Mouse (Mus musculus): ENCODE data around the gene Tex26.

Gene Tex26

DNA sequence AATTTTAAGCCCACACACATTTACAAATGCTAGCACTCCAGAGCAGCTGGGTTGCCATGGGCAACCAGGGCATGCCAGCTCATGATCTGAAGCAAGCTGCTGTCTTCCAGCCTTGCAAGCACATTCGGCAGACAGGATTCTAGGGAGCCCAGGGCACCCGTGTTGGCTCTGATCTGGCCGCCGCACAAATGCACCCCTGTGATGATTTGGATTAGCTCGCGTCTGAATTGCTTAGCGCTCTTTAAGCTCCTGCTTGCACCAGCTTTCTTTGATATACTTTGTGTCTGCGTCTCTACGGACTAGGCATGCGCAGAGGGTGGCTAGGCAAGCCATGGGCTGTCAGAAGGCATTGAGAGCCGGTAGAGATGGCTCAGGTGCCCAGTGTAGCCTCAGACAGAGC is 49.7 kb downstream of the Tex26 start:
- DNase-seq (ENCODE audit: low read depth): no peak

DNA sequence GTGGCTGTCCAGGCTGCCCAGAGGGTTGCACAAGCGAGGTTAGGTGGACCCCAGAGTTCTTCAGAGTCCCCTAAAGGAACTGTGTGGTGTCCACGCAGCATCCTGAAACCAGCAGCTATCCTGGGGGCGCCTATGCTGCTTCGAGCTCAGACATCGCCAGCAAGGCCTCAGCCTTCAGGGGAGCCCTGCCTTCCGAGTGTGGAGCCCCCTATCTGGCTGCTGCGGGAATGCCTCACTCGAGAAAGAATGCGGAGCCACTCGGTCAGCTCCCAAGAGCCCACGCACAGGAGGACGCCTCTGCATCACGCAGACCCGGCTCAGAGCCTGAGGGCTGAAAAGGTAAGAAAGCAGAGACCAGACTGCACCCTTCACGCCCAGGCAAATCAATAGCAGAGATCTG is 50.8 kb downstream of the Tex26 start:
- no peak for DNase-seq (ENCODE audit: low read depth)

DNA sequence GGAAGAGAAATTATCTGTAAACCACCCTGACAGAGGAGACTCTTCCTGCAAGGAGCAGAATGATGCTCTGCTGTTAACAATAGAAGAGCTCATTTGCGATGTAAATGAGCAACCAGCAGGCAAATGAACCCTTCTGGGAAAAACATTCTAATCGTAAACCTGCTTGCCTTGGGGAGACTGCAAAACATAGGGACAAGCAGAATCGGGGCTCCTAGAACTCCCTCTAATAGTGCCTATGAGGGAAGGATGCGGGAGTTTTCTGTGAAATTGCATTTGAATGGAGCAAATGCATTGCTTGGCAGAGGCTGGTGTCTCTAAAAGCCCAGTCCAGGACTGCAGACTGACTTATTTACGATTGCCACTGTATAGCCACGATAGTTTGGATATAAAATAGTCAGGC is 56.2 kb downstream of the Tex26 start:
- no peak for DNase-seq (ENCODE audit: low read depth)

DNA sequence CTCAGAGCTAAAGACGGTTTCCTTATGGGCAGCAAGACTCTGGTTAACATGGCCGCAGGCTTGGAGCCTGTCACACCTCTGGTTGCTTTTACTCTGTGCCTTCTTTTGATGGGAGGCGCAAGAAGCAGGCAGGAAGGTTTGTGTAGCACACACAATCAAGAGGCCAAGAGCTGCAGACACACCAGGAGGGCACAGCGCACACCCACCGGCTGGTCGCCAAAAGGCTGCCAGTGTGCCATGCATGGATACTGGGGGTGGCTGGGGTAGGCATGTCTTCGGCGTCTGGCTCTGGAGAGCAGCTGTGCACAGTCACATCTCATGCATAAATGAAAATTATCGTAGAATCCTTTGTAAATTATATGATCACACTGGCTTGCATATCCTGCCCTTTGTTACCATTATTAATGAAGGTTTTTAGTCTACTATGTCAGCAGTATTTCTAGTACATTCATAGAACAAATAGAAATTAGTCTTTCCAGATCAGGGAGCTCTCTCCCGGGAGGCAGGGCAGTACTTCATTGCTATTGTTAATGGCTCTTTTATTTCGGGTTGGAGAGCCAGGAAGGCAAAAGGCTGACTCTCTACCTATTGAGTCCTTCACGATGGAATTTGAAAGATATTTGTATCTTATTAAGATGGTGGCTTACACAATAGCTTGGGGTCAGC is 57.1 kb downstream of the Tex26 start:
- DNase-seq (ENCODE audit: low read depth): no peak

DNA sequence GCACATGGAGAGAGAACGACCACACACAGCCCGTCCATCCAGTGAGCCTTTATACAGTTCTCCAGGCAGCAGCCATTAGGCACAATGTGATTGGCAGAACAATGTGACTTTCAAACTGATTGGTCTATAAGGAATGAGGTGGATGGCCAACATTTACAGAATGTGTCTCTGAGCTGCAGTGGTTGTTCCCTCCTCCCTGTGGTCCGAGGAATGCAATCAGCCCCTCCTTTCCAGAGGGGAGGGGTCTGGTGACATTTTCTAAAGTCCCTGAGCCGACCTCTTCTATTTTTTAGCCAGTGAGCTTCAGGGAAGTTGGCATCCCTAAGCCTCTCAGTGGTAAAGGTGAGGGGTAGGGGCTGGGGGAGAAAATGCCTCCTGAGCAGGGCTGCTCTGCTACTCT is 60.5 kb downstream of the Tex26 start:
- no peak for DNase-seq (ENCODE audit: low read depth)

DNA sequence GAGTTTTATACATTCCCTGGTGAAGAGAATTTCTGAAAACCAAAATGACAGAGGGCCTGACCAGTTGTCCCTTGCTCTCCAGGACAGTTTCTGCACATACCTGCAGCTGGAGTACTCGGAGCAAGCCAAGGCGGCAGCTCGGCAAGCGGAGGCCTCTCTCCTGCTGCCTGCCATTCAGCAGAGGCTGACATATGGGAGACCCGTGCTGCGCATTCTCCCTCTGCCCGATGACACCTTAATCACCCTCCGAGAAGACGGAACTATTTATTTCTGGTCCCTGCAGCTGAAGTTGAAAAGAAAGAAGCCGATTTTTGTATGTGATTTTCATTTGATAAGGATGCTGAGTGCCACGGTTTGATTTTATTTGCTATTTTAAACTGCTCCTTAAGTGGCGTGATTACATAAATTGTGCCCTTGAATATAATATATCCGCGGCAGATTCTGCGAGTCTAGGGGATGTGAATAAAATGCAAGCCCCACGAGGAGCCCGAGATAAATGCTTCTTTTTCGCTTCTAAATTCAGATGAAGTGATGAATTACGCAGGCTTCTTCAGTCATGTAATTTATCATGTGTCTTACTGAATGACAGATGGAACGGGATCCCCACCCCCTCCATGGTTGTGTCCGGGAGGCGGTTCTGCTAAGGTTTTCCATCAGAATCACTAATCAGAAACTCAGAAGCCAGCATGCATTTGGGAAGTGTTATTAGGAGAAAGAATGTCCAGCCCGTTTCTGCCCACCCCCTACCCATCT is 64.1 kb downstream of the Tex26 start:
- no peak for DNase-seq (ENCODE audit: low read depth)

DNA sequence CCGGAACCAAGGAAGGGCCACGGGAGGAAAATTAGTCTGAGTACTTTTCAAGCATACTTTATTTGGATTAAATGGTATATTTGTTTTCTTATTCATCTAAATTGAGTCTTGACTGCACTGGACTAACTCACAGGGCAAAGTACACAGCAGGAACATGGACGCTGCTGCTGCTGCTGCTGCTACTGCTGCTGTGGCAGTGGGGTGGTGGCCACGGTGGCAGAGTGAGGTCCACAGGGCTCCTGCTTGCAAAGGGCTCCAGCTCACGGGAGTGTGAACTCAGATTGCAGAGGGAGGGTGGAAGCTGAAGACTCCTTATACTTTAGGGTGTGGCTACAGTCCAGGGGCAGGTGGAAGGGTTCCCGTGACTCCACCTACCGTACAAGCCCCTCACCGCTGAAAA is 65.5 kb downstream of the Tex26 start:
- DNase-seq (ENCODE audit: low read depth): no peak

DNA sequence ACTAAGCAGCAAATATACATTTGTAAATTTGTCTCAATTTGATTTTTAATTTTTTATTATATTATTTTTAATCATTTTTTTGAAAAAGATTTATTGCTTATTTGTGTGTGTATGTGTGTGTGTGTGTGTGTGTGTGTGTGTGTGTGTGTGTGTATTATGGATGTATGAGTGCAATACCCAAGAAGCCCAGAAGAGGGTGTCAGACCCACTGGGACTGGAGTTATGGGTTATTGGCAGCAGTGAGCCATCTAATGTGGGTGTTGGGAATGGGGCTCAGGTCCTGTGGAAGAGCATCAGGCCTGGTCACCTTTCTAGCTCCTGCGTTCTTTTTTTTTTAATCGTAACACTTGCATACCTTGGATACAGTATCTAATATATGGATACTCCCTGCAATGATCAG is 66.6 kb downstream of the Tex26 start:
- no peak for DNase-seq (ENCODE audit: low read depth)

DNA sequence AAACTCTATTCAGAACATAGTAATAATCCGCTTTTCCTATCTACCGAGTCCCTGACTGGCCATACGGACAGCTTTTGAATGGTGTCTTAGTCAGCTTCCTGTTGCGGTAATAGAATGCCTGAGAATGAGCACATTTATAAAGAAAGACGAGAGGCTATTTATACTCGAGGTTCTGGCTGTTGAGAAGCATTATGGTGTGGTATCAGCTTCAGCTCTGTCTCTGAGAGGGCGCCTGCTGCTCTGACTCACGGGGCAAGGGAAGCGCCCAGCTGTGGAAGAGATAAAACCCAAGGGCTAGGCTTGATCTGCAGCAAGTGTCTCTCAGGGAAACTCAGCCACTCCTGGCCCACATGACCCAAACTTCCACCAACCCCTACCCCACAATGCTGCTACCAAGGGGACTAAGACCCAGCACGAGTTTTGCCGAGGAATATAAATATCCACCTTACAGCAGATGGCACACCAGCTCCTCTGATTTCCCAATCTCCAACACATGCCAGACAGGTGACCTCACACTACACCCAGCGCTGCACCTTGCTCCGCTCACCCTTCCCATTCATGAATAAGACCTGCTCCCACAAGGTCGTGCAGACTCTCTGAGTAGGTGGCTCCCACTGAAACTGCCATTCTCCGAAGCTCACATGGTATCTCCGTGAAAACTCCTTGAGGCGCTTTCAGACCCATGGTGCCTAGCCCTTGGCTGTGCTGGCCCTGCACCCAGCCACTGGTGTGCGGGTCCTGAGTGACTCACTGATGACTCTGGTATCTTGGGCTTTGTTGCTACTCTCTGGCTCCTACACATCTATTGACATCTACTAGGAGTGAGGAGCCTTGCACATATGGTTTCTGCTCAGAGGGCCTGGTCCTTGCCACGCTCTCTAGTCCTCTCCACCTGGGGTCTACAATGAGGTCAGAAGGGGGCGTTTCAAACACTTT is 68.9 kb downstream of the Tex26 start:
- no peak for DNase-seq (ENCODE audit: low read depth)

DNA sequence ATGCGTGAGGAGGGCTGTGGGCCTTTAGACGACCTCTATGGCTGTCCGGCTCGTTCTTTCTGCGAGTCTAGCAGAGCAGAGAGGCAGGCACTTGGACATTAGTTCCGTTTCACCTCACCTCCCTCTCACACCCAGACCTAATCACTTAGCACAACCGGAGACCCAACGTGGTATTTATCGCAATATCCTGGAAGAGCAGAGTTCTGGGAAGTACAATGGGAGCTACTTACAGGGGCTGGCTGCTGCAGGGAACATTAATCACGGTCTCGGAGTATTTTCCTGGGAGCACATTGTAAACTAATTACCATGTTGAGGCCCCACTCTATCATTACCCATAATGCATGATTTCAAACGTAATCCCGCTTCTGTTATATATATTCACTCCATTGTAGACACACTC is 70.9 kb downstream of the Tex26 start:
- no peak for DNase-seq (ENCODE audit: low read depth)

DNA sequence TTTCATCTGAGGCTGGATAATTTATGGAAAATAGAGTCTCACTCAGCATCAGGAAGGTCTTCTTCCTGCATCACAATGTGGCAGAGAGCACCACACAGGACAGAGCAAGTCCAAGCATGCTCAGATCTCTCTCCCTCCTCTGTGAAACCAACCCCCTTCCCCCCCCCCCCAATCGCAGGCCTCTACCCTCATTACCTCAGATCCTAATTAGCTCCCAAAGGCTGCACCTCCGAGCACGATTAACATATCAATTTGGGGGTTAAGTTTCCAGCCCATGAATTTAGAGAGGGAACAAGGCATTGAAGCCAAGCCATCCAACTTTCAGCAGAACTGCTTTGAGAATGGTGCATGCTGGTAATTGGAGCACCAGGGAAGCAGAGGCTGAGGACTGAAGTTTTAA is 73.2 kb downstream of the Tex26 start:
- no peak for DNase-seq (ENCODE audit: low read depth)

DNA sequence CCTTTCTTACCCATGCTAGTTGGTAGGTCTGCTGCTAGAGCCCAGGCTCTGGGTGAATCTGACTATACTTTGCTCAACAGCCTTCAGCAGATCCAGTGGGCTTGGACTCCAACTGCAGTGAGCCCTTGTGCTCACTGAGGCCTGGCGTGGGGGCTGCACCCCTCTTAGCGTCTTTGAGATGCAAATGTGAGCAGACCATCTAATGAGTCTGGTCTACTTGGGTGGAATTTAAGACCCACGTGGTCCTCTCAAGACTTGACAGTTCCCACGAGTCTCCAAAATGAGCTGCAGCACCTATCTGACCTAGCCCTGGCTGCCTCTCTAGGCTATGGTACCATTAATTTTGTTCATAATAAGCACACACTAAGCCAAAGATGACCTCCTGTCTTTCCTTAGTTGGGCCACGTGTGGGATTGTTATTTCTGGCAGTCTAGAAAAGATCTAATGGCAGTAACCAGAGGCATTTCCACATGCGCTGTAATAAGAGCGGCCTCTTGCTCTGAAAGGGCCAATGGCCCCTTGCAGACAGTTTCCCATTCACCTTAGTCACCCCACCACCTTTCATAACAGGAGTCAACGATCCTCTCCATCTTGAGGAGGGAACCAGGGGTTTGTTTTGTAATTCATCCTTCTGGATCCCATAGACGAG is 74.1 kb downstream of the Tex26 start:
- DNase-seq (ENCODE audit: low read depth): no peak

DNA sequence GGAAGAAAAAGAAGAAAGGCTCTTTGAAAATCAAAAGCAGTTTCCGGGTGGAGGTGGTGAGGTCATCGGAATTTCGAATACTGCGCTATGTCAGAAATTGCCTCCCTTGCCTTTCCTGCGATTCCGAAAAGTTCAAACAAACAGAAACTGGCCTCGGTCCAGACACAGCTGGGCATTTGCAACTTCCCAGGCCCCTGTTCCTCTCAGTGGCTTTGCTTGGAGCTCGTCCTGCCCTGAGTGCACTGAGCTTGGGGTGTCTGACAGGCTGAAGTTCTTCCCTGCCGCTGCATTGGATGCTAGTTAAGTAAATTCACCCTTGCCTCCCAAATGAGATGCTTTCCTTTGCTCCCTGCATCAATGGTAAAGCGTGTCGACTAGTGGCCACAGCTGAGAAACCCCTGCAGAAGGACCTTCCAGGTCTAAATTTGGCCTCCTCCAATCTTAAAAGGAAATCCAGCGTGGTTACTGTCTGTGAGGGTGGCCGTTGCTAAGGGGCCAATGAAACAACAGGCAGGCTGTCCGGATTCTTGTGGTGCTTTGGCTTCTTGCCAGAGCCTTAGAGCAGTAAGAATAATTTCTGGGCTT is 74.7 kb downstream of the Tex26 start:
- DNase-seq (ENCODE audit: low read depth): no peak

DNA sequence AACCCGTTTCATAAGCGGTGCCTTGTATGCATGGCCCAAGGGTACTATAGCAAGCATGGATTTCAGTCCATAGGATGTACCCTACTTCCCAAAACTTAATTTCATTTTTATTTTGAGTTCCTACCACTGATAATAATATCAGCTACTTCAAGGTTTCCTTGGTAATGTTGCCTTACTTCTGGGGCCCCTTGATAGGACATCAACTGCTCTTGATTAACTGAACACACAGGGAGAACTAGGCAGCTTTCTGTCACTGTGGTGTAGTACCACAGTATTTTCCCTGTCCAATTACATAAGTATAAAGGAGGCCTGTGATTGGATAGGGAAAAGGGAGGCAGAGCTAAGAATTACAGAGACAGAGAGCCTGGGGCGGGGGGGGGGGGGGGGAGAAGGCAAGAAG is 75.4 kb downstream of the Tex26 start:
- DNase-seq (ENCODE audit: low read depth): no peak

DNA sequence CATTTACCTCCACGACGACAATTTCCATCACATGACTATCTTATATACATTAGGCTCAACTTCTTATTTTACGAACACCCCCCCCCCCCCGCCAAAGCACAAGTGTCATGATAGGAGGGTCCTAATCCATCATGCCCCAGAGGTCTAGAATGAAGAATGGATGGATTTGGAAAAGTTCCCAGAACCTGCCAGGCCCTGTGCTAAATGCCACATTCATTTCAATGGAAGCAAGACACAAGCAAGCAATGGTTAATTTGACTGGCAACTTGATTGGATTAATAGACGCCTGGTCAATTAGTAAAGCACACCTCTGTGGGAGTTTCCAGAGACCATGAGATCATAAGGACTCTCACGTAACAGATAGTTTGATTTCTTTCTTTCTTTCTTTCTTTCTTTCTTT is 77.7 kb downstream of the Tex26 start:
- no peak for DNase-seq (ENCODE audit: low read depth)
